In genomic region chr5:105442212-105443000, GRCm38 (mm10) we compare ENCODE assay signal across 16 mouse cellular contexts. TPM values are rescaled to one million over a fixed set of nuclear protein-coding genes. Genes with fewer than 3 reads are reported as not detected.
DNase-seq lines count a peak whose midpoint lies in the region; ATAC-seq and TF ChIP-seq lines count a peak whose summit lies in the region.
"Had no signal": no experiment of that assay in that cellular context is flagged by ENCODE, and none has a peak within 500 bp of the region (broad histone marks: within the 10 kb centered on the region; RNA-seq: fewer than 3 reads in every experiment).

No protein-coding gene starts in this region.

- no peaks in the 10 kb centered on the region for H3K27me3 ChIP-seq in heart, postnatal 0 days (ENCODE audit: control insufficient read depth, insufficient read depth, low read length)
- H3K27me3 ChIP-seq: embryonic facial prominence, embryonic 12.5 days; lung, embryonic 15.5 days; midbrain, embryonic 12.5 days had no signal

- no peaks in the 10 kb centered on the region; the same call in none of the 2 replicates for H3K4me1 ChIP-seq in heart, postnatal 0 days (ENCODE audit: control insufficient read depth, insufficient read depth)
- H3K4me1 ChIP-seq: embryonic facial prominence, embryonic 12.5 days; hindbrain, embryonic 10.5 days; midbrain, embryonic 12.5 days had no signal

- no peaks in the 10 kb centered on the region for H3K36me3 ChIP-seq in heart, postnatal 0 days (replicated peaks; ENCODE audit: control insufficient read depth, insufficient read depth, low read length)
- H3K36me3 ChIP-seq: embryonic facial prominence, embryonic 12.5 days; hindbrain, embryonic 10.5 days; lung, embryonic 15.5 days; midbrain, embryonic 12.5 days had no signal

- WGBS in heart, postnatal 0 days, result 56% methylated on average over 5 of the region's 5 CpGs

- intact Hi-C loops in gastrocnemius, adult 2 months (cut with DNase I), result no loop called here

- TF ChIP-seq EP300 in heart, postnatal 0 days (IDR thresholded peaks at IDR 0.05; ENCODE audit: low read depth), result no peak

- H3K4me3 ChIP-seq in gastrocnemius, adult 2 months, result no peak overlapping the region
- H3K4me3 ChIP-seq in layer of hippocampus, adult 2 months, result no peak overlapping the region
- H3K4me3 ChIP-seq in heart, postnatal 0 days (ENCODE audit: low read depth, low read length), result no peak overlapping the region
- H3K4me3 ChIP-seq: embryonic facial prominence, embryonic 12.5 days; hindbrain, embryonic 10.5 days; lung, embryonic 15.5 days; midbrain, embryonic 12.5 days had no signal

- peak overlapping the region; percentile 43; the same call in 1 of the 2 replicates for H3K27ac ChIP-seq in gastrocnemius, adult 2 months
- peak overlapping the region; percentile 55; the same call in 1 of the 2 replicates for H3K27ac ChIP-seq in layer of hippocampus, adult 2 months
- H3K27ac ChIP-seq in heart, postnatal 0 days (ENCODE audit: low read depth), result peak overlapping the region; percentile 63; the same call in 1 of the 2 replicates
- H3K27ac ChIP-seq: embryonic facial prominence, embryonic 12.5 days; hindbrain, embryonic 10.5 days; midbrain, embryonic 12.5 days had no signal

- peak; percentile 33 for DNase-seq in gastrocnemius, adult 2 months
- no peak for DNase-seq in gastrocnemius, postnatal 10 days
- peak; percentile 32 for DNase-seq in layer of hippocampus, adult 2 months (ENCODE audit: low spot score in 2 of 2)
- no peak for DNase-seq in layer of hippocampus, adult 18-20 months (ENCODE audit: low spot score in 2 of 2)
- DNase-seq in heart, postnatal 0 days (ENCODE audit: low spot score), result peak; percentile 47
- peak; percentile 58 for DNase-seq in thymus, postnatal 0 days (ENCODE audit: low spot score)
- no peak for DNase-seq in frontal cortex, postnatal 10 days (ENCODE audit: low spot score in 2 of 2)
- DNase-seq in left cerebral cortex, adult 8-10 months (ENCODE audit: low spot score in 2 of 2), result no peak
- DNase-seq: gastrocnemius, postnatal 25 days; kidney, postnatal 25 days; layer of hippocampus, postnatal 36 days; right cerebral cortex, postnatal 4 days had no signal

- no peak overlapping the region for H3K4me2 ChIP-seq in heart, postnatal 0 days (ENCODE audit: low read depth, low read length)
- H3K4me2 ChIP-seq: embryonic facial prominence, embryonic 12.5 days; lung, embryonic 15.5 days; midbrain, embryonic 12.5 days had no signal

- no peak overlapping the region for H3K9ac ChIP-seq in heart, postnatal 0 days (replicated peaks; ENCODE audit: low read depth, low read length)
- H3K9ac ChIP-seq: embryonic facial prominence, embryonic 12.5 days; lung, embryonic 15.5 days; midbrain, embryonic 12.5 days had no signal

- no peak for ATAC-seq in heart, postnatal 0 days (ENCODE audit: insufficient read depth, low read depth)

- H3K9me3 ChIP-seq in heart, postnatal 0 days (replicated peaks; ENCODE audit: control insufficient read depth, low read length), result no peaks in the 10 kb centered on the region
- H3K9me3 ChIP-seq: embryonic facial prominence, embryonic 12.5 days; hindbrain, embryonic 10.5 days; lung, embryonic 15.5 days; midbrain, embryonic 12.5 days had no signal

- no peak for TF ChIP-seq CTCF in gastrocnemius, adult 2 months (IDR thresholded peaks at IDR 0.05)
- TF ChIP-seq CTCF in layer of hippocampus, adult 2 months (conservative IDR thresholded peaks at IDR 0.05), result no peak
- TF ChIP-seq CTCF in heart, postnatal 0 days (IDR thresholded peaks at IDR 0.05; ENCODE audit: low read depth), result no peak

RNA-seq across cellular contexts. Expression of gene Lrrc8b, which starts 26.8 kb away (rescaled TPM):
- total RNA-seq in gastrocnemius, adult 2 months (2021), result 1 to 10 TPM; 1.4 to 2.1 TPM
- 1 to 10 TPM; 6.9 to 7.0 TPM for total RNA-seq in gastrocnemius, postnatal 10 days (2021)
- total RNA-seq in layer of hippocampus, adult 2 months (2021), result 10 to 100 TPM; 61.6 TPM
- total RNA-seq in layer of hippocampus, adult 18-20 months (2021), result 10 to 100 TPM; 56.7 to 57.8 TPM
- 4.8 and 8.0 TPM in 2 replicates for total RNA-seq in heart, postnatal 0 days (2014; rRNA removed; ENCODE audit: low replicate concordance)
- 2.2 and 2.6 TPM in 2 replicates for polyA plus RNA-seq in heart, postnatal 0 days (2015; fragmentation: Nextera tagmentation; extraction: Ambion mirVana)
- polyA plus RNA-seq in thymus, postnatal 0 days (2015; fragmentation: Nextera tagmentation; extraction: Ambion mirVana), result 8.9 and 9.5 TPM in 2 replicates
- 10 to 100 TPM; 76.3 to 92.5 (median 83.1) TPM for total RNA-seq in left cerebral cortex, adult 8-10 months (2022)

Comparison
In these comparisons a context has a peak if more than half of its experiments do, and no peak if none do; other contexts are left out.
1. DNase-seq: peak in gastrocnemius, adult 2 months (single experiment), layer of hippocampus, adult 2 months (2 of 2), heart, postnatal 0 days (single experiment) and thymus, postnatal 0 days (single experiment); none in gastrocnemius, postnatal 10 days (single experiment), layer of hippocampus, adult 18-20 months (0 of 2), frontal cortex, postnatal 10 days (0 of 2) and left cerebral cortex, adult 8-10 months (0 of 2).
2. Peak in every context shown above with its lines, with median percentiles within 50 percentile points of each other: H3K27ac ChIP-seq.